Mouse (Mus musculus) ES-E14 (cell line): ENCODE measurements at regions not wholly inside any gene's neighbourhood (a gene's known extent, or its start where the extent isn't known, plus 50 kb on each side); places are given as distances from the start of the nearest gene placed in this dataset.

Experiments used
- CHD2 ChIP-seq: IDR thresholded peaks from 2 replicates; pipeline ENCODE4 v1.6.1; 2014; ENCODE audit warnings: mild to moderate bottlenecking, low read depth, low read length, inconsistent platforms
- HCFC1 ChIP-seq: IDR thresholded peaks from 2 replicates; pipeline ENCODE4 v1.6.1; 2012; ENCODE audit warnings: low read length, inconsistent platforms, borderline replicate concordance; ENCODE audit not compliant: insufficient read depth
- MAFK ChIP-seq: IDR thresholded peaks from 2 replicates; pipeline ENCODE4 v1.6.1; 2014; ENCODE audit warnings: mild to moderate bottlenecking, low read depth, low read length, inconsistent platforms; ENCODE audit not compliant: insufficient read depth
- ZC3H11A ChIP-seq: IDR thresholded peaks from 2 replicates; pipeline ENCODE4 v1.6.1; 2012; ENCODE audit warnings: low read depth, mild to moderate bottlenecking, inconsistent platforms, low read length, borderline replicate concordance

- TF ChIP-seq CHD2 = no peak
- no peak for TF ChIP-seq MAFK
- TF ChIP-seq ZC3H11A = no peak
- no peak for TF ChIP-seq HCFC1
Observed at GRCm38 (mm10) chr12:10530996-10531395, 140.4 kb downstream of the Rdh14 start.
